7 mouse cellular contexts compared by ENCODE assay signal in the genomic region with DNA sequence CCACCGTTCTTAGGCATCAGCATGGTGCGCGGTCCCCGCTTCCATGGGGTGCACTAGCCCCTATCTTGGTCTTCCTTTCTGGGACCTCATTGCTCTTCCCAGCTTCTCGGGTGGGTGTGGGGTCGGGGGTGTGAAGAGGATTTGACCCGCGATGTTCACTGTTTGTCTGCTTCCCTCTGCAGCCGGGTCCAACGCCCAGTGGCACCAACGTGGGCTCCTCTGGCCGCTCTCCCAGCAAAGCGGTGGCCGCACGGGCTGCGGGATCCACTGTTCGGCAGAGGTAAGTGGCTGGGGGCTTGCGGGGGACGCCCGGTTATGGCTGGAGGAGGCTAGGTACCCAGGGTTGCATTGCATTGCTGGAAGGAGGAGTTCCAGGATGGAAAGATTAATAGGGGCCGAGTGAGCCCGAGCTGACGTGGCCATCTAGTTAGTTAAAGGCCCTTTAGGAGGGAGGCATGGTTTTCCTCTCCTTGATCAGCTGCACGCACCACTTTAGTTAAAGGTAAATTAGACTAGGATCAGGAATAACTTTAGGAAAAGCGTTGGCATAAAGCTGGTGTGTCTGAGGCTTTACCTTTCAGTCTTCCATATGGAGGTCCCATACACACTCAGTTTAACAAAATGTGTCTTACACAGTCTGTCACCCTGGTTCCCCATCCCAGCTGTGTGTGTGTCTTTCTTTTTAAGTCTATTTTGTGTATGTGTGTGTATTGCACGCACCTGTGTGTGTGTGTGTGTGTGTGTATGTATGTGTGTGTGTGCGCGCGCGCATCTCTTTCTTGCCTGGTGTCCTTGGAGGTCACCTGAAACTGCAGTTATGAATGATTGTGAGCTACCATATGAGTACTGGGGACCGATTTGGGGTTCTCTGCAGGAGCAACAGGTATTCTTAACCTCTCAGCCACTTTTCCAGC. TPM values are rescaled to one million over a fixed set of nuclear protein-coding genes. Genes with fewer than 3 reads are reported as not detected.
DNase-seq lines count a peak whose midpoint lies in the region; ATAC-seq lines count a peak whose summit lies in the region.

No protein-coding gene starts in this region.

- H3K27me3 ChIP-seq in lung, embryonic 15.5 days: no peaks in the 10 kb centered on the region
- H3K27me3 ChIP-seq in forebrain, embryonic 16.5 days (replicated peaks; ENCODE audit: control insufficient read depth, insufficient read depth, low read length): no peaks in the 10 kb centered on the region

- H3K4me3 ChIP-seq in lung, embryonic 15.5 days: peak overlapping the region; percentile 98
- H3K4me3 ChIP-seq in brown adipose tissue, adult 24 weeks (ENCODE audit: insufficient read depth, low read depth, low read length): peak overlapping the region; percentile 81
- peak overlapping the region; percentile 82 for H3K4me3 ChIP-seq in forebrain, embryonic 16.5 days (replicated peaks; ENCODE audit: low read length)

- H3K4me1 ChIP-seq in lung, embryonic 15.5 days: peaks cover 19% of the 10 kb centered on the region
- peaks cover 3% of the 10 kb centered on the region; the same call in 1 of the 2 replicates for H3K4me1 ChIP-seq in brown adipose tissue, adult 24 weeks (ENCODE audit: control insufficient read depth, insufficient read depth, insufficient read length, low read length)
- H3K4me1 ChIP-seq in forebrain, embryonic 16.5 days (replicated peaks; ENCODE audit: control insufficient read depth, insufficient read depth, low read length): peaks cover 18% of the 10 kb centered on the region

- no peaks in the 10 kb centered on the region for H3K9me3 ChIP-seq in lung, embryonic 15.5 days
- peaks cover 9% of the 10 kb centered on the region; the same call in 1 of the 2 replicates for H3K9me3 ChIP-seq in forebrain, embryonic 16.5 days (ENCODE audit: control insufficient read depth, low read length)

- H3K27ac ChIP-seq in lung, embryonic 15.5 days: peak overlapping the region; percentile 98
- peak overlapping the region; percentile 32; the same call in 1 of the 2 replicates for H3K27ac ChIP-seq in brown adipose tissue, adult 24 weeks (replicated peaks; ENCODE audit: low read depth, low read length)
- peak overlapping the region; percentile 98 for H3K27ac ChIP-seq in forebrain, embryonic 16.5 days (ENCODE audit: low read length)

- H3K9ac ChIP-seq in lung, embryonic 15.5 days: peak overlapping the region; percentile 89
- peak overlapping the region; percentile 92 for H3K9ac ChIP-seq in forebrain, embryonic 16.5 days (replicated peaks; ENCODE audit: low read depth, low read length)

- H3K36me3 ChIP-seq in lung, embryonic 15.5 days: peaks cover 48% of the 10 kb centered on the region
- H3K36me3 ChIP-seq in forebrain, embryonic 16.5 days (ENCODE audit: control insufficient read depth, insufficient read depth): peaks cover 31% of the 10 kb centered on the region

- H3K4me2 ChIP-seq in lung, embryonic 15.5 days: peak overlapping the region; percentile 68
- peak overlapping the region; percentile 69 for H3K4me2 ChIP-seq in forebrain, embryonic 16.5 days (ENCODE audit: low read length)

- 0 out of 2 replicates have a peak, but pooled peaks have one; percentile 2 for ATAC-seq in lung, embryonic 15.5 days (ENCODE audit: borderline replicate concordance, extremely low read depth, low FRiP score, low TSS enrichment)
- no peak for ATAC-seq in forebrain, embryonic 16.5 days
- peak; percentile 11; the same call in 1 of the 2 replicates for ATAC-seq in megakaryocyte progenitor cell, adult 5-6 weeks (replicated peaks; ENCODE audit: poor library complexity)

- 12% methylated on average over 31 of the region's 31 CpGs for WGBS in lung, embryonic 15.5 days
- 13% methylated on average over 31 of the region's 31 CpGs for WGBS in forebrain, embryonic 16.5 days

- no peak for DNase-seq in lung, postnatal 25 days (ENCODE audit: low spot score)
- DNase-seq in ovary, postnatal 14 days (ENCODE audit: low spot score): no peak
- DNase-seq in B cell, adult 2 months: no peak

RNA-seq across cellular contexts. Expression of a gene that starts 0.5 kb away (rescaled TPM):
- 375 and 416 TPM in 2 replicates for polyA plus RNA-seq in lung, embryonic 15.5 days (2015; fragmentation: Nextera tagmentation; extraction: Ambion mirVana)
- polyA plus RNA-seq in brown adipose tissue, adult 24 weeks (2012; ENCODE audit: insufficient read depth, insufficient read length, missing spikeins): 116 and 152 TPM in 2 replicates
- 209 and 215 TPM in 2 replicates for polyA plus RNA-seq in forebrain, embryonic 16.5 days (2015; fragmentation: Nextera tagmentation; extraction: Ambion mirVana)
- total RNA-seq in megakaryocyte progenitor cell, adult 5-6 weeks (2015): 584 and 670 TPM in 2 replicates
- total RNA-seq in megakaryocyte progenitor cell, adult 5-6 weeks (2017): 230 and 279 TPM in 2 replicates

RNA-seq across cellular contexts. Expression of a gene that starts 0.9 kb away (rescaled TPM):
- 50.4 and 51.9 TPM in 2 replicates for polyA plus RNA-seq in lung, embryonic 15.5 days (2015; fragmentation: Nextera tagmentation; extraction: Ambion mirVana)
- polyA plus RNA-seq in brown adipose tissue, adult 24 weeks (2012; ENCODE audit: insufficient read depth, insufficient read length, missing spikeins): 10.3 and 13.6 TPM in 2 replicates
- polyA plus RNA-seq in forebrain, embryonic 16.5 days (2015; fragmentation: Nextera tagmentation; extraction: Ambion mirVana): 226 and 239 TPM in 2 replicates
- total RNA-seq in megakaryocyte progenitor cell, adult 5-6 weeks (2015): 43.4 and 48.4 TPM in 2 replicates
- 18.0 and 19.5 TPM in 2 replicates for total RNA-seq in megakaryocyte progenitor cell, adult 5-6 weeks (2017)

Comparison
In these comparisons a context has a peak if more than half of its experiments do, and no peak if none do; other contexts are left out.
1. H3K27ac ChIP-seq: peak in every context shown above with its lines; median percentile 98 in lung, embryonic 15.5 days; 98 in forebrain, embryonic 16.5 days; 32 in brown adipose tissue, adult 24 weeks.